Mouse (Mus musculus) midbrain, embryonic 14.5 days (tissue): ENCODE results near the gene Acyp1. TPM values are rescaled to one million over a fixed set of nuclear protein-coding genes. Genes with fewer than 3 reads are reported as not detected.

Source experiments
- ATAC-seq: fragments of 200-750 bp; cut with Nextera tagmentation; 2 replicates; pipeline ENCODE4 v1.8.0; 2017; ENCODE audit warnings: moderate number of reproducible peaks, moderate library complexity; ENCODE audit not compliant: low FRiP score, low TSS enrichment
- DNase-seq: peaks from one replicate; pipeline ENCODE4 v3.0.0-alpha.2; 2015
- H3K27ac ChIP-seq: fragments of 300-500 bp; sonication (generic); replicated peaks from 2 replicates; pipeline ENCODE4 v1.5.1; 2014; ENCODE audit warnings: mild to moderate bottlenecking, low read depth, low read length, moderate library complexity
- H3K27me3 ChIP-seq: fragments of 300-500 bp; sonication (generic); 2 replicates; pipeline ENCODE4 v1.6.1; 2014; ENCODE audit warnings: low read length, control low read depth, mixed read lengths; ENCODE audit not compliant: control insufficient read depth, insufficient read depth
- H3K36me3 ChIP-seq: fragments of 300-500 bp; sonication (generic); 2 replicates; pipeline ENCODE4 v1.6.1; 2014; ENCODE audit warnings: low read length, control low read depth; ENCODE audit not compliant: control insufficient read depth, insufficient read depth
- H3K4me1 ChIP-seq: fragments of 300-500 bp; sonication (generic); 2 replicates; pipeline ENCODE4 v1.6.1; 2014; ENCODE audit warnings: mild to moderate bottlenecking, antibody characterized with exemption, low read length, control low read depth; ENCODE audit not compliant: control insufficient read depth, insufficient read depth
- H3K4me2 ChIP-seq: fragments of 300-500 bp; sonication (generic); 2 replicates; pipeline ENCODE4 v1.6.1; 2014; ENCODE audit warnings: mild to moderate bottlenecking, low read length, moderate library complexity
- H3K4me3 ChIP-seq: fragments of 300-500 bp; sonication (generic); replicated peaks from 2 replicates; pipeline ENCODE4 v1.5.1; 2014; ENCODE audit warnings: low read depth, low read length
- H3K9ac ChIP-seq: fragments of 300-500 bp; sonication (generic); replicated peaks from 2 replicates; pipeline ENCODE4 v1.6.1; 2014; ENCODE audit warnings: mild to moderate bottlenecking, low read length, moderate library complexity
- H3K9me3 ChIP-seq: fragments of 300-500 bp; sonication (generic); 2 replicates; pipeline ENCODE4 v1.6.1; 2016; ENCODE audit warnings: low read length, control low read depth, mixed read lengths; ENCODE audit not compliant: control insufficient read depth
- WGBS: fragments of 180-500 bp; shearing (Covaris S2); extraction: QIAGEN DNeasy Blood & Tissue Kit; methylation state at CpG from one replicate; pipeline ENCODE4 v1.1.7; 2014; 5-methylcytosine and 5-hydroxymethylcytosine counted together
- polyA plus RNA-seq: library from polyadenylated mRNA; unstranded; fragments of >200 nt; fragmentation: Nextera tagmentation; extraction: Ambion mirVana; gene quantifications from 2 replicates; pipeline ENCODE4 v1.2.1, GENCODE M21; 2014

Gene Acyp1
- polyA plus RNA-seq, 1 experiment from 2014 or later, result 56.5 TPM

GRCm38 (mm10) chr12:85298127-85298834 is 10.0 kb upstream of the Acyp1 start:
- DNase-seq (no peak), ATAC-seq (no peak)
- H3K4me1 ChIP-seq, result no peaks in the 10 kb centered on the region
- peaks cover 43% of the 10 kb centered on the region for H3K36me3 ChIP-seq
- no peak overlapping the region for H3K27ac ChIP-seq
- H3K4me2 ChIP-seq, result no peak overlapping the region
- no peaks in the 10 kb centered on the region for H3K27me3 ChIP-seq
- no peak overlapping the region for H3K9ac ChIP-seq
- H3K9me3 ChIP-seq, result peaks cover 4% of the 10 kb centered on the region; the same call in 1 of the 2 replicates
- H3K4me3 ChIP-seq, result no peak overlapping the region
- 90% methylated on average over 11 of the region's 11 CpGs for WGBS

GRCm38 (mm10) chr12:85297345-85297997 is 9.2 kb upstream of the Acyp1 start:
- H3K36me3 ChIP-seq, result peaks cover 37% of the 10 kb centered on the region
- DNase-seq, result no peak
- 79% methylated on average over 10 of the region's 10 CpGs for WGBS

GRCm38 (mm10) chr12:85296915-85297314 is 8.7 kb upstream of the Acyp1 start:
- Histone ChIP-seq H3K9ac (no peak overlapping the region), H3K4me1 (no peaks in the 10 kb centered on the region), H3K27ac (no peak overlapping the region), H3K27me3 (no peaks in the 10 kb centered on the region), H3K4me2 (no peak overlapping the region), H3K4me3 (no peak overlapping the region), H3K36me3 (peaks cover 31% of the 10 kb centered on the region), H3K9me3 (peaks cover 4% of the 10 kb centered on the region; the same call in 1 of the 2 replicates)
- DNase-seq (no peak), ATAC-seq (no peak)
- 87% methylated on average over 5 of the region's 5 CpGs for WGBS

More at GRCm38 (mm10) chr12:85297345-85297997, 9.2 kb upstream of the Acyp1 start:
- Histone ChIP-seq H3K27ac (no peak overlapping the region), H3K9me3 (peaks cover 4% of the 10 kb centered on the region; the same call in 1 of the 2 replicates), H3K27me3 (no peaks in the 10 kb centered on the region), H3K4me1 (no peaks in the 10 kb centered on the region), H3K4me3 (no peak overlapping the region), H3K4me2 (no peak overlapping the region), H3K9ac (no peak overlapping the region)
- no peak for ATAC-seq

- ATAC-seq, result no peak
- Histone ChIP-seq H3K27me3 (no peaks in the 10 kb centered on the region), H3K9me3 (peaks cover 4% of the 10 kb centered on the region; the same call in 1 of the 2 replicates), H3K9ac (no peak overlapping the region), H3K4me1 (no peaks in the 10 kb centered on the region), H3K4me2 (no peak overlapping the region), H3K36me3 (peaks cover 17% of the 10 kb centered on the region), H3K4me3 (no peak overlapping the region), H3K27ac (no peak overlapping the region)
- no peak for DNase-seq
- 92% methylated on average over 2 of the region's 2 CpGs for WGBS
These were observed 7.3 kb upstream of the Acyp1 start for GRCm38 (mm10) chr12:85295506-85295905.

- Histone ChIP-seq H3K4me2 (no peak overlapping the region), H3K9me3 (peaks cover 4% of the 10 kb centered on the region; the same call in 1 of the 2 replicates), H3K4me1 (peaks cover 6% of the 10 kb centered on the region; the same call in 1 of the 2 replicates), H3K4me3 (no peak overlapping the region), H3K27me3 (no peaks in the 10 kb centered on the region), H3K9ac (no peak overlapping the region), H3K36me3 (no peaks in the 10 kb centered on the region; the same call in 1 of the 2 replicates), H3K27ac (no peak overlapping the region)
- ATAC-seq (no peak), DNase-seq (no peak)
These were observed 4.7 kb upstream of the Acyp1 start for GRCm38 (mm10) chr12:85292906-85293305.

GRCm38 (mm10) chr12:85292288-85292687 is 4.0 kb upstream of the Acyp1 start:
- Histone ChIP-seq H3K27ac (no peak overlapping the region), H3K4me1 (peaks cover 6% of the 10 kb centered on the region; the same call in 1 of the 2 replicates), H3K9ac (no peak overlapping the region), H3K36me3 (no peaks in the 10 kb centered on the region), H3K4me2 (no peak overlapping the region), H3K4me3 (no peak overlapping the region), H3K27me3 (no peaks in the 10 kb centered on the region), H3K9me3 (peaks cover 4% of the 10 kb centered on the region; the same call in 1 of the 2 replicates)
- 85% methylated on average over 6 of the region's 6 CpGs for WGBS
- DNase-seq (no peak), ATAC-seq (no peak)

- ATAC-seq, result no peak
- H3K27me3 ChIP-seq, result no peaks in the 10 kb centered on the region
- no peaks in the 10 kb centered on the region for H3K36me3 ChIP-seq
- peaks cover 4% of the 10 kb centered on the region; the same call in 1 of the 2 replicates for H3K9me3 ChIP-seq
- H3K9ac ChIP-seq, result no peak overlapping the region
- H3K27ac ChIP-seq, result no peak overlapping the region
- H3K4me1 ChIP-seq, result peaks cover 6% of the 10 kb centered on the region; the same call in 1 of the 2 replicates
- no peak overlapping the region for H3K4me3 ChIP-seq
- no peak for DNase-seq
- no peak overlapping the region for H3K4me2 ChIP-seq
These were observed 3.3 kb upstream of the Acyp1 start for GRCm38 (mm10) chr12:85291541-85291940.

- 87% methylated on average over 10 of the region's 10 CpGs for WGBS
- H3K9ac ChIP-seq, result no peak overlapping the region
- no peak overlapping the region for H3K27ac ChIP-seq
- ATAC-seq (no peak), DNase-seq (no peak)
- peaks cover 6% of the 10 kb centered on the region; the same call in 1 of the 2 replicates for H3K4me1 ChIP-seq
- H3K9me3 ChIP-seq, result peaks cover 4% of the 10 kb centered on the region; the same call in 1 of the 2 replicates
- H3K36me3 ChIP-seq, result no peaks in the 10 kb centered on the region
- no peak overlapping the region for H3K4me3 ChIP-seq
- H3K27me3 ChIP-seq, result no peaks in the 10 kb centered on the region
- no peak overlapping the region for H3K4me2 ChIP-seq
These were observed 2.4 kb upstream of the Acyp1 start for GRCm38 (mm10) chr12:85290633-85291032.
